Mouse (Mus musculus) bone marrow, adult 2 months (tissue): ENCODE measurements at regions not wholly inside any gene's neighbourhood (a gene's known extent, or its start where the extent isn't known, plus 50 kb on each side); places are given as distances from the start of the nearest gene placed in this dataset.
"Not testable (repeated sequence)": the region's sequence is repeated elsewhere in the genome, so short reads cannot be mapped to it uniquely, and the experiment has no call there.

Source experiments
- H3K27ac ChIP-seq: fragments of 200-500 bp; 2 replicates; pipeline ENCODE4 v1.5.1; 2012; ENCODE audit warnings: low read depth, mild to moderate bottlenecking, control low read depth, inconsistent platforms, low read length; ENCODE audit not compliant: control insufficient read depth, poor library complexity, insufficient read depth
- H3K4me1 ChIP-seq: fragments of 200-500 bp; 2 replicates; pipeline ENCODE4 v1.6.1; 2011; ENCODE audit warnings: low read length; ENCODE audit not compliant: control insufficient read depth, insufficient read depth
- H3K4me3 ChIP-seq: fragments of 200-500 bp; replicated peaks from 2 replicates; pipeline ENCODE3; 2011; ENCODE audit warnings: mild to moderate bottlenecking, low read depth, low read length, control low read depth; ENCODE audit not compliant: control insufficient read depth
- CTCF ChIP-seq: fragments of 200-500 bp; IDR thresholded peaks from 2 replicates; pipeline ENCODE4 v1.5.1; 2011; ENCODE audit warnings: low read length, control low read depth; ENCODE audit not compliant: control insufficient read depth, insufficient read depth
- POLR2A ChIP-seq: fragments of 200-500 bp; IDR thresholded peaks from 2 replicates; pipeline ENCODE4 v1.6.1; 2011; ENCODE audit warnings: low read depth, mild to moderate bottlenecking, control low read depth, low read length, borderline replicate concordance; ENCODE audit not compliant: control insufficient read depth
- WGBS: fragments of 180-500 bp; shearing (Covaris S2); methylation state at CpG from one replicate; pipeline ENCODE4 v1.1.7; 2018; 5-methylcytosine and 5-hydroxymethylcytosine counted together

DNA sequence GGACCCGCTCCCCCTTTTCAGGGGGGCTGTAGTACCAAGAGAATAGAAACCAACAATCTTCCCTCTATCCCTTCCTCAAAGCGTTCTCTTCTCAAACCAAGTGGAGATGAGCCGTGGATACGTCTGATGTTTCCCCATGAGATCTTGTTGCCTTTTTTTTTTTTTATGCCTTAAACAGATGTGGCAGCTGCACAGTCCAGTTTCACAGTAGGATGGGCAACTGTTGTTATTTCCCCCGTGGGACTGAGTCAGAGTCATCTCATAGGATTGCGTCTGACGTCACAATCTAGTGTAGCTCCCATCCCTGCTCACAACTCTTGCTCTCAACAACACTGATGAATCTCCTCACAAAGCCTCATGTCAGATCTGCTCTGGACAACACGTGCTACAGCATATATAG, 148.7 kb upstream of the Trpc7 start:
- no peak overlapping the region for H3K4me3 ChIP-seq
- no peak overlapping the region for H3K27ac ChIP-seq
- WGBS = 83% methylated on average over 8 of the region's 8 CpGs
- no peak for TF ChIP-seq POLR2A
- TF ChIP-seq CTCF = no peak
- H3K4me1 ChIP-seq = no peaks in the 10 kb centered on the region

DNA sequence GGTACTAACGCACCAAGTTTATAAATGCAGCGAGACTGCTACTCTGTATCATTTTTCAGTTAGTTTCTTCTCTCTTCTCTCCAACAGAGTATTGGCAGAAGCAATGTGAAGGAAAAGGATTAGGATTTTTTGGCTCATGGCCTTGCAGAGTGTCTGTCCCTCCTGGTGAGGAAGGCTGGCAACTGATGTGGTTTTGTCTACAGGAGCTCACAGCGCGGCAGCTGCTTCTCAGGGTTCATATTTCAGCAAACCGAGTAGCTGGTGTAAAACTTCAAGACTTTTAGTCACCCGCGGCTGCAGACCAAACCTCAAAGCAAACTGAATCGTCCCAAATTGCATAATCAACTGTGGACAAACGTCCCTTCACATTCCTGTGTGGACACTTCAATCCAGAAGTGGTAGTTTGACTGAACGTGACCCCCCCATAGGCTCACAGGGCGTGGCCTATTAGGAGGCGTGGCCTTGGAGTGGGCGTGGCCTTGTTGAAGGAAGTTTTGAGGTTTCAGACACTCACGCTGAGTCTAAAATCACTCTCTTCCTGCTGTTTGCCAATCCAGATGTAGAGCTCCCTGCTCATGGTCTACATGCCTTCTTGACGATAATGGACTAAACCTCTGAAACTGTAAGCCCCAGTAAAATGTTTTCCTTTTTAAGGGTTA, 147.7 kb upstream of the Trpc7 start:
- Histone ChIP-seq H3K4me1 (no peaks in the 10 kb centered on the region), H3K4me3 (no peak overlapping the region), H3K27ac (no peak overlapping the region)
- WGBS = 76% methylated on average over 15 of the region's 15 CpGs
- no peak for TF ChIP-seq CTCF

DNA sequence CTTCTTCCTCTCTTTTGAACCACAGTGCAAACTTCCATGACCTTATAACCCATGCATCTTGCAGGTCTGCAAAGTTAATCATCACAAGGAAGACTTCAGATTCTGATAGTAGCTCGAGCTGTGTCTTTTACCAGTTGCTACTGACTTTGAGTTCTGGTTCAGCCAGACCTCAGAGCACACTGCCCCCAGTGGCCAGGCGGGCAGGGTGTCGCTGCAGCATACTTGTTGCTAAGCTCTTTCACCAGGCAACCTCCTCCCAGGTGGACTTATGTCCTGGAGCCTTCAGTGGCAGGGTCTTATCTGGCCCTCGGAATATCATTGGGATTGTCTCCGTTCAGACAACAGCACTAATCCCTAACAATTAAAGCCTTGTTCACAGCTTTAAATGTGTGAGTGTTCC, 146.7 kb upstream of the Trpc7 start:
- Histone ChIP-seq H3K4me1 (no peaks in the 10 kb centered on the region), H3K27ac (no peak overlapping the region), H3K4me3 (no peak overlapping the region)
- no peak for TF ChIP-seq POLR2A
- TF ChIP-seq CTCF = no peak
- WGBS = 72% methylated on average over 5 of the region's 5 CpGs

DNA sequence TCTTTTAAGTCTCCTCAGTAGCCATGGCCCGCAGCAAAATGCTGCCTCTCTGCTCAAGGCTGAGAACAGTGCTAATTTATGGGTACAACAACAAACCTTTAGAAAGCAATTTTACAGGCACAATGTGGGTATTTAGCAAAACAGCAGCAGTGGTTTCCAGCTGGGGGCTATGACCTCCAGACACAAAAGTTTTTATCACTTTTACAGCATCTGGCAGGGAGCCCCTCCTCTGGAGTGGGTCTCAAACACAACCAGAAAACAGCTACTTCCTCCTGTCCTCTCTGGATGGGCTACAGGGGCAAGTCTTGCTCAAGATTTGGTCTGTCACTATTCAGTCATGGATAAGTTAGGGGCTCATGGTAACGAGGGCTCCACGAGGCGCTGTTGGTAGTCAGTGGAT, 137.1 kb upstream of the Trpc7 start:
- Histone ChIP-seq H3K27ac (no peak overlapping the region), H3K4me1 (no peaks in the 10 kb centered on the region), H3K4me3 (no peak overlapping the region)
- 54% methylated on average over 4 of the region's 4 CpGs for WGBS
- TF ChIP-seq POLR2A (no peak), CTCF (no peak)

DNA sequence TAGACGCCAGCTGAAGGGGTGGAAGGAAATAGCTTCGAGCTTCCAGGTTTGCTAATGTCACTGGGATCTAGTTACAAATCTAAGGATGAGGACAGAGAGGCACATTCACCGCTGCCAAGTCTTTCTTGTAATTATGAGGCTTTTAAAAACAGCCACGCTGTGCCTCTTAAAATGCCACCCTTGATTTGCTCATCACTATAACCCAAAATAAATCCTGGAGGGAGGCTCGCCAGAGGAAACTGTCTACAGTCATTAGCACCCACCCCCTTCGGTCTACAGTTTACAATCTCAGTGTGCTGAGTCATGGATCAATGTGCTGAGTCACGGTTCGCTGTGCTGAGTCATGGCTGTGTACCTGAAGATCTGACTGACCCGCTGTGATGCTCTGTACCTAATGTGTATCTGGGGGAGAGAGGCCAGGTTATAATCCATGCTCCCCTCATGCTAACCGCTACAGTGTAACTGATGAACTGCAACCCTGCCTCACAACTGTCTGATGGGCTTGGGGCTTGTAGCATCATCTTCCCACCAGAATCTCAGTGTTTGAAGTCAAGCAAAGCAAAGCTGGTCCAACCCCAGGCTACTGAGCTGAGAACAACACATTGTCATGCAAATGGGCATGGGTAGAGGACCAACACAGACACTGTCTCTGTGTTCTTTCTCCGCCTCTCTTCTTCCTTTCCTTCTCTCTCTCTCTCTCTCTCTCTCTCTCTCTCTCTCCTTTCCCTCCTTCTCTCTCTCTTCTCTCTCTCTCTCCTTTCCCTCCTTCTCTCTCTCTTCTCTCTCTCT, 122.0 kb upstream of the Trpc7 start:
- no peak overlapping the region for H3K4me3 ChIP-seq
- no peak overlapping the region for H3K27ac ChIP-seq
- 67% methylated on average over 11 of the region's 11 CpGs for WGBS
- no peaks in the 10 kb centered on the region; the same call in 1 of the 2 replicates for H3K4me1 ChIP-seq
- TF ChIP-seq CTCF = no peak
- no peak for TF ChIP-seq POLR2A

DNA sequence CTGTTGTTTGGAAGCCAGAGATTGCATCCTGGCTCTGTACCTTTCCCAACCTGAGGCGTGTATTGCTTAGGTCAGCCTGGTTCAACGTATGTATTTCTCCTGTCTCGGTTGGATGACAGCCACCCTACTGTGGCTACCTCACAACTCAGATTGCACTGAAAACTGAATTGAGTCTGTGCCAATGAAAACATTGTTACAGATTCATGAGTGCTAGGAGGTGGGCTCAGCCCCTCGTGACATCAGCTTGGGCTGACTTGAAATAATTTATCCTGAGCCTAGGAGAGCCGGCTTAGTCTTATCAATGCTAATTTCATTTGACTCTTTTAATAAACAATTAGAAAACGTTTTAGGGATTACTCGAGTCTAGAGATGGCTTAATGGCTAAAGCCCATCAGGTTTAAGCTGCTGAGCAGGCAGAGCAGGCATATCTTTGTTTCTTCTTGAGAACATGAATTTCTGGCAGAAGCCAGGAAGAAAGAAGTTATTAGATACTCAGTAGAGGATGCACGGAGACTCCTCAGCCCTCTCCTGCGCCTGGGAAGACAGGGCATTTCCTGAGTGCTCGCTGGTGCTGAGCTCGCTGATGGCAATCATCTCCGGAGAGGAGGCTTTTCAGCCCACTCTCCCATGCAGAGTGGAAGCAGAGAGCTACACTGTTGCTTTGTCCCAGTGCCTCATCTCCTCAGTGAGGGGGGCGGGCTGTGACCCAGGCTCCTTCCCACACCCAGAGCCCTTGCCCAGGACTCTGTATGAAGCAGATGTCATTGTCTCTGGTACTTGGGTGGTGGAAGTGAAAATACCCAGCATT, 120.9 kb upstream of the Trpc7 start:
- no peaks in the 10 kb centered on the region; the same call in 1 of the 2 replicates for H3K4me1 ChIP-seq
- H3K4me3 ChIP-seq = no peak overlapping the region
- H3K27ac ChIP-seq = no peak overlapping the region
- 73% methylated on average over 13 of the region's 13 CpGs for WGBS
- no peak for TF ChIP-seq CTCF
- no peak for TF ChIP-seq POLR2A

DNA sequence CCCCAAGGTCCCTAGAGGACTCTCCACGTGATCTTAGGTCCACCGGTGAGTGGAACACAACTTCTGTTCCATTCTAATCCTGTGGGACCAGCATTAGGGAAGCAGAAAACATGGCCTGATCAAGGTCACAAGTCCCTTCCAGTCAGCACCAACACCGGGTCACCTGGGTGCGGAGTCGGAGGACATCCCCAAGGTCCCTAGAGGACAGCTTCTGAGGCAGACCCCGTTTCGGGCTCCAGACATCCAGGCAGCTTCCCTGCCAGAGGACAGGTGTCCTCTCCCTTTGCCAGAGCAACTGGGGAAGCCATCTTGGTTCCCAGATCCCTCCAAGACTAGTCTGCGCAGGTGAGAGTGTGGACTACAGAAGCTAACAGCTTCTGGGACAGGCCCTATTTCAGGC, 111.4 kb upstream of the Trpc7 start:
- WGBS = 87% methylated on average over 8 of the region's 8 CpGs
- H3K27ac ChIP-seq = not testable (repeated sequence)

DNA sequence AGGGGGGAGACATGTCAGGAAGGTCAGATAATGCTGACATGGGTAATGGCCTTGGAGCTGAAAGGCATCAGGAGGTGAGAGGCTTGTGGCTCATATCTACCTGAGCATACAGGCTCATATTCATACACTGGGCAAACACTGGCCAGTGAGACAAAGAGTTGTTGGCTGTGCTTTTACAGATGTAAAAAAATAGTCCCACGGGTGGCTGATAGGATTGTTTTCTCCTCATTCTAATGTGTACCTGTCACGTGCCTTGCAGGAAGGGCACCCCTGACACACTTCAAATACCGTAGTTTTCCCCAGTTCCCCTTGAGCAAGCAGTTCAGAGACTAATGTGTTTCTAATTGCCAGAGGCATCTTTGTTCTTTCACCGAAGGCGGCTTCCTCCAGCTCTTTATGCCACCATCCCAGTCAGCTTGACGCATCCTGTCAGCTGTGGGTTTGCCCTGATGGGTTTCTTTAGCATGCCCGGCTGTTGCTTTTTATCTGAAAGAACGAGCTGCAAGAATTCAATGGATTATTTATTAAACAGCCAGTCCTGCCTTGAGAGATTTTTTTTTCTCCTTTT, 107.9 kb upstream of the Trpc7 start:
- Histone ChIP-seq H3K27ac (no peak overlapping the region), H3K4me1 (no peaks in the 10 kb centered on the region; the same call in 1 of the 2 replicates), H3K4me3 (no peak overlapping the region)
- TF ChIP-seq CTCF (no peak), POLR2A (no peak)
- WGBS = 65% methylated on average over 8 of the region's 8 CpGs

More for the DNA sequence above, 111.4 kb upstream of the Trpc7 start:
- H3K4me1 ChIP-seq, H3K4me3 ChIP-seq: not testable (repeated sequence)
